Mouse (Mus musculus) heart, postnatal 0 days (tissue): ENCODE measurements at regions not wholly inside any gene's neighbourhood (a gene's known extent, or its start where the extent isn't known, plus 50 kb on each side); places are given as distances from the start of the nearest gene placed in this dataset.
A peak's percentile ranks its signal among the peaks of the same experiment; 100 is the strongest.

Experiments
- ATAC-seq: fragments of 200-750 bp; cut with Nextera tagmentation; 2 replicates; pipeline ENCODE4 v1.8.0; 2017; ENCODE audit warnings: low read depth, moderate number of reproducible peaks, moderate library complexity; ENCODE audit not compliant: insufficient read depth
- DNase-seq: peaks from one replicate; pipeline ENCODE4 v3.0.0-alpha.2; 2016; ENCODE audit warnings: low spot score
- H3K27ac ChIP-seq: fragments of 300-500 bp; sonication (generic); 2 replicates; pipeline ENCODE4 v1.5.1; 2014; ENCODE audit warnings: low read depth, mild to moderate bottlenecking
- H3K27me3 ChIP-seq: fragments of 300-500 bp; sonication (generic); 2 replicates; pipeline ENCODE4 v1.6.1; 2014; ENCODE audit warnings: low read length, mixed read lengths; ENCODE audit not compliant: control insufficient read depth, insufficient read depth
- H3K36me3 ChIP-seq: fragments of 300-500 bp; sonication (generic); replicated peaks from 2 replicates; pipeline ENCODE4 v1.6.1; 2014; ENCODE audit warnings: low read length, mixed read lengths; ENCODE audit not compliant: control insufficient read depth, insufficient read depth
- H3K4me1 ChIP-seq: fragments of 300-500 bp; sonication (generic); 2 replicates; pipeline ENCODE4 v1.6.1; 2014; ENCODE audit warnings: antibody characterized with exemption; ENCODE audit not compliant: control insufficient read depth, insufficient read depth
- H3K4me2 ChIP-seq: fragments of 300-500 bp; sonication (generic); 2 replicates; pipeline ENCODE4 v1.6.1; 2014; ENCODE audit warnings: low read depth, mild to moderate bottlenecking, low read length, moderate library complexity
- H3K4me3 ChIP-seq: fragments of 300-500 bp; sonication (generic); 2 replicates; pipeline ENCODE4 v1.5.1; 2014; ENCODE audit warnings: low read depth, low read length
- H3K9ac ChIP-seq: fragments of 300-500 bp; sonication (generic); replicated peaks from 2 replicates; pipeline ENCODE4 v1.6.1; 2014; ENCODE audit warnings: low read depth, low read length, mixed read lengths
- H3K9me3 ChIP-seq: fragments of 300-500 bp; sonication (generic); replicated peaks from 2 replicates; pipeline ENCODE4 v1.6.1; 2016; ENCODE audit warnings: low read length; ENCODE audit not compliant: control insufficient read depth
- CTCF ChIP-seq: IDR thresholded peaks from 2 replicates; pipeline ENCODE4 v1.5.1; 2016; ENCODE audit warnings: antibody characterized with exemption, control low read depth, low read depth
- EP300 ChIP-seq: IDR thresholded peaks from 2 replicates; pipeline ENCODE4 v1.6.1; 2016; ENCODE audit warnings: antibody characterized with exemption, low read depth
- WGBS: fragments of 180-500 bp; shearing (Covaris S2); extraction: QIAGEN DNeasy Blood & Tissue Kit; methylation state at CpG from one replicate; pipeline ENCODE4 v1.1.7; 2014; 5-methylcytosine and 5-hydroxymethylcytosine counted together

GRCm38 (mm10) chr13:72120467-72120866, 156.9 kb upstream of the Irx1 start:
- no peak overlapping the region for H3K4me3 ChIP-seq
- TF ChIP-seq CTCF (no peak), EP300 (no peak)
- no peaks in the 10 kb centered on the region for H3K36me3 ChIP-seq
- ATAC-seq (no peak), DNase-seq (no peak)
- peaks cover 12% of the 10 kb centered on the region for H3K4me1 ChIP-seq
- no peaks in the 10 kb centered on the region for H3K9me3 ChIP-seq
- no peak overlapping the region for H3K27ac ChIP-seq
- WGBS: 27% methylated on average over 7 of the region's 7 CpGs
- H3K9ac ChIP-seq: no peak overlapping the region
- H3K4me2 ChIP-seq: 0 out of 2 replicates have a peak overlapping the region, but pooled peaks have one; percentile 7
- H3K27me3 ChIP-seq: no peaks in the 10 kb centered on the region

- no peak overlapping the region for H3K27ac ChIP-seq
- H3K36me3 ChIP-seq: no peaks in the 10 kb centered on the region
- H3K4me2 ChIP-seq: no peak overlapping the region
- H3K4me1 ChIP-seq: peaks cover 12% of the 10 kb centered on the region
- no peaks in the 10 kb centered on the region for H3K27me3 ChIP-seq
- H3K4me3 ChIP-seq: no peak overlapping the region
- WGBS: 52% methylated on average over 6 of the region's 6 CpGs
- no peak for TF ChIP-seq EP300
- no peak for TF ChIP-seq CTCF
- DNase-seq (no peak), ATAC-seq (no peak)
- H3K9me3 ChIP-seq: no peaks in the 10 kb centered on the region
- no peak overlapping the region for H3K9ac ChIP-seq
These were observed 157.5 kb upstream of the Irx1 start for GRCm38 (mm10) chr13:72120911-72121553.

GRCm38 (mm10) chr13:72121554-72122229, 158.2 kb upstream of the Irx1 start:
- no peaks in the 10 kb centered on the region for H3K9me3 ChIP-seq
- H3K4me2 ChIP-seq: no peak overlapping the region
- H3K36me3 ChIP-seq: no peaks in the 10 kb centered on the region
- no peak overlapping the region for H3K27ac ChIP-seq
- H3K4me3 ChIP-seq: no peak overlapping the region
- no peaks in the 10 kb centered on the region for H3K27me3 ChIP-seq
- H3K4me1 ChIP-seq: peaks cover 12% of the 10 kb centered on the region
- DNase-seq: no peak
- WGBS: 84% methylated on average over 18 of the region's 18 CpGs
- TF ChIP-seq EP300 (no peak), CTCF (no peak)
- no peak for ATAC-seq
- no peak overlapping the region for H3K9ac ChIP-seq

- Histone ChIP-seq H3K36me3 (no peaks in the 10 kb centered on the region), H3K27ac (no peak overlapping the region), H3K4me3 (no peak overlapping the region), H3K9me3 (no peaks in the 10 kb centered on the region), H3K4me1 (peaks cover 12% of the 10 kb centered on the region), H3K27me3 (no peaks in the 10 kb centered on the region), H3K4me2 (no peak overlapping the region), H3K9ac (no peak overlapping the region)
- no peak for TF ChIP-seq CTCF
- 82% methylated on average over 11 of the region's 11 CpGs for WGBS
- no peak for ATAC-seq
- DNase-seq: no peak
These were observed 158.7 kb upstream of the Irx1 start for GRCm38 (mm10) chr13:72122230-72122627.

- DNase-seq: no peak
- WGBS: 95% methylated on average over 1 of the region's 1 CpGs
These were observed 164.8 kb upstream of the Irx1 start for GRCm38 (mm10) chr13:72128306-72128705.

More at GRCm38 (mm10) chr13:72128306-72128705, 164.8 kb upstream of the Irx1 start:
- no peak for TF ChIP-seq CTCF
- TF ChIP-seq EP300: no peak
- peaks cover 10% of the 10 kb centered on the region for H3K4me1 ChIP-seq
- no peak for ATAC-seq
- no peaks in the 10 kb centered on the region for H3K27me3 ChIP-seq
- no peaks in the 10 kb centered on the region for H3K36me3 ChIP-seq
- no peak overlapping the region for H3K4me3 ChIP-seq
- H3K4me2 ChIP-seq: no peak overlapping the region
- no peaks in the 10 kb centered on the region for H3K9me3 ChIP-seq
- H3K27ac ChIP-seq: no peak overlapping the region
- no peak overlapping the region for H3K9ac ChIP-seq
